Mouse (Mus musculus) liver, adult 2 months (tissue): ENCODE data around the gene Lypd1. TPM values are rescaled to one million over a fixed set of nuclear protein-coding genes. Genes with fewer than 3 reads are reported as not detected.

Experiments used
- DNase-seq: peaks from one replicate; pipeline ENCODE4 v3.0.0-alpha.2; 2011; ENCODE audit warnings: low read depth, low spot score; ENCODE audit errors: extremely low read depth
- H3K27ac ChIP-seq: fragments of 200-500 bp; replicated peaks from 2 replicates; pipeline ENCODE4 v1.5.1; 2012; ENCODE audit warnings: low read depth, mild to moderate bottlenecking, control low read depth, inconsistent platforms, low read length; ENCODE audit not compliant: insufficient read depth
- H3K27me3 ChIP-seq: fragments of 200-500 bp; 2 replicates; pipeline ENCODE4 v1.6.1; 2012; ENCODE audit warnings: mild to moderate bottlenecking, moderate library complexity, low read length, inconsistent platforms; ENCODE audit not compliant: control insufficient read depth, insufficient read depth
- H3K36me3 ChIP-seq: fragments of 200-500 bp; 2 replicates; pipeline ENCODE4 v1.6.1; 2012; ENCODE audit warnings: low read length, inconsistent platforms; ENCODE audit not compliant: control insufficient read depth, insufficient read depth
- H3K4me1 ChIP-seq: fragments of 200-500 bp; 2 replicates; pipeline ENCODE4 v1.6.1; 2011; ENCODE audit warnings: low read length; ENCODE audit not compliant: control insufficient read depth, insufficient read depth
- H3K4me3 ChIP-seq: fragments of 200-500 bp; 2 replicates; pipeline ENCODE4 v1.5.1; 2011; ENCODE audit warnings: low read depth, mild to moderate bottlenecking, control low read depth, low read length, moderate library complexity; ENCODE audit not compliant: insufficient read depth
- H3K79me2 ChIP-seq: fragments of 200-500 bp; 2 replicates; pipeline ENCODE4 v1.6.1; 2012; ENCODE audit warnings: inconsistent platforms, mild to moderate bottlenecking, low read length, moderate library complexity; ENCODE audit not compliant: control insufficient read depth, insufficient read depth
- H3K9ac ChIP-seq: fragments of 200-500 bp; 2 replicates; pipeline ENCODE4 v1.6.1; 2012; ENCODE audit warnings: low read depth, mild to moderate bottlenecking, control low read depth, inconsistent platforms, low read length
- CTCF ChIP-seq: fragments of 200-500 bp; IDR thresholded peaks from 2 replicates; pipeline ENCODE4 v1.5.1; 2011; ENCODE audit warnings: low read depth, low read length, control low read depth
- POLR2A ChIP-seq: fragments of 200-500 bp; IDR thresholded peaks from 2 replicates; pipeline ENCODE4 v1.6.1; 2011; ENCODE audit warnings: low read length, control low read depth; ENCODE audit not compliant: insufficient read depth; ENCODE audit errors: extremely low read depth
- WGBS: fragments of 180-500 bp; shearing (Covaris S2); methylation state at CpG from one replicate; pipeline ENCODE4 v1.1.7; 2018; 5-methylcytosine and 5-hydroxymethylcytosine counted together
- polyA plus RNA-seq: library from polyadenylated mRNA; depleted of rRNA; stranded (reverse); fragments of >200 nt; gene quantifications from 2 replicates; pipeline ENCODE4 v1.2.3, GENCODE M21; 2012
- total RNA-seq: library from RNA; depleted of rRNA; stranded (reverse); fragments of >200 nt; gene quantifications from 2 replicates; pipeline ENCODE4 v1.2.3, GENCODE M21; 2014

Lypd1 gene
- total and polyA plus RNA-seq, 2 experiments = not detected

DNA sequence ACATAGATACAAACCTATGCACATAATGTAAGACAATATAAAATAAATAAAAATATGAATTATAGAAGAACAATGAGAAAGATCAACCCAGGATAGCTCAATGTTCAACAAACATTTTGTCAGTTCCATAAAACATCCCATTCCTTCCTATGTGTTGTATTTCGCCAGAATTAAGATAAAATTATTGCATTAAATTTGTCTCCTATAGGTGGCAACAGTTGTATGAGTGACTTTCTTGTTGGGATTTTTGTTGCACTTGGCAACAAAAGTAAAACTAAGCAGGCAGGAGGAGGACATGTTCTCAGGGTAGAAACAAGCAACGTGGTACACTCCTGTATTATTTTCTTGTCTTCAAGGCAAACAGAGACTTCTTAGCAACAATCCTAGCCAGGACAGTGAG is 10.2 kb upstream of the Lypd1 start:
- Histone ChIP-seq H3K79me2 (no peaks in the 10 kb centered on the region), H3K36me3 (no peaks in the 10 kb centered on the region), H3K9ac (no peak overlapping the region), H3K27ac (no peak overlapping the region), H3K4me3 (no peak overlapping the region), H3K27me3 (no peaks in the 10 kb centered on the region), H3K4me1 (no peaks in the 10 kb centered on the region)
- no peak for TF ChIP-seq CTCF
- TF ChIP-seq POLR2A = no peak
- DNase-seq = no peak
- 72% methylated on average over 2 of the region's 2 CpGs for WGBS

DNA sequence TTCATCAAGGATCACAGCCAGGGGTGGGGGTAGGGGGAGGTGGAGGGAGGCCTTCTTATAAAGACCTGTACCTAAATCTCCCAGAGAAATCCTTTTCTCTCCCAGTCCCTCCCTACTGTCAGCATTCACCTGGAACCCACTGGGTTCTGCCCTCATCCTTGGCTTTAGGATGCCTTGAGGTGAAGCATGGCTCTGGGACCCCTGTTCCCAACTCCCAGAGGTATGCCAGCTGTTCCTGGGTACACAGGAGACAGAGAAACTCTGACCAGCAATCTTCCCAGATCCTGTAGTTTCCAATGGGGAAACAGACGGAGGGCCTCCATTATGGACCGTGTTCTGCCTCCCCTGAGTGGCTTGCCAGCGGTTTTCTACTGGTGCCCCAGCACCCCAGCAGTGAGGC is 7.8 kb upstream of the Lypd1 start:
- H3K36me3 ChIP-seq = no peaks in the 10 kb centered on the region
- no peak overlapping the region for H3K27ac ChIP-seq
- no peaks in the 10 kb centered on the region for H3K27me3 ChIP-seq
- TF ChIP-seq POLR2A (no peak), CTCF (no peak)
- H3K4me3 ChIP-seq = no peak overlapping the region
- H3K4me1 ChIP-seq = no peaks in the 10 kb centered on the region
- 98% methylated on average over 3 of the region's 3 CpGs for WGBS
- no peak for DNase-seq
- H3K79me2 ChIP-seq = no peaks in the 10 kb centered on the region
- no peak overlapping the region for H3K9ac ChIP-seq

DNA sequence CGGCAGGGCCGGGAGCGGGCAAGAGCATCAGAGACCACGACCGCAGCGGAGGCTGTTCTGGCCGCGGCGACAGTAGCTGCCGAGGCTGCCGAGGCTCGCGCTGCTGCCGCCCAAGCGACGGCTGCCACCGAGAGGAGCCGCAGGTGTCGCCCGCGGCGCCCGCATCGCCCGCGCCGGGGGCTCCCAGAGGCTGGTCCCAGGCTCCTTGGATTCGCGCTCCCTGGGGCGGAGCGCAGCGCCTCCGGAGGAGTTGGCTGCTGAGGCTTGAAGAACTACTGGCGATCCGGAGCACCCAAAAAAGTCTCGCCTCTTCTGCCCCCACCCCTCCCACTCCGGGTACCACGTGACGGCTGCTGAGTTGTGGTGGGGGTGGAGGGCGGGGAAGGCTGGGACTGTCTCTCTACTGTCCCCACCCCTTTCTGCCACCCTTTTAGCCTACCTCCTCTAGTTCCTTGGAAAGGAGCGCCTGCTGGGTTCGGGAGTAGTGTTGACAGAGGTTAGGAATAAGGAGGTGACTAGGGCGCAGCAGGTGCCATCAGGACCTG is 928 bp downstream of the Lypd1 start:
- Histone ChIP-seq H3K4me3 (peak overlapping the region; percentile 17; the same call in 1 of the 2 replicates), H3K27me3 (peaks cover 12% of the 10 kb centered on the region), H3K79me2 (no peaks in the 10 kb centered on the region), H3K36me3 (no peaks in the 10 kb centered on the region), H3K27ac (no peak overlapping the region), H3K9ac (no peak overlapping the region), H3K4me1 (no peaks in the 10 kb centered on the region)
- DNase-seq = no peak
- TF ChIP-seq POLR2A (no peak), CTCF (no peak)
- WGBS = under 1% methylated on average over 42 of the region's 43 CpGs

DNA sequence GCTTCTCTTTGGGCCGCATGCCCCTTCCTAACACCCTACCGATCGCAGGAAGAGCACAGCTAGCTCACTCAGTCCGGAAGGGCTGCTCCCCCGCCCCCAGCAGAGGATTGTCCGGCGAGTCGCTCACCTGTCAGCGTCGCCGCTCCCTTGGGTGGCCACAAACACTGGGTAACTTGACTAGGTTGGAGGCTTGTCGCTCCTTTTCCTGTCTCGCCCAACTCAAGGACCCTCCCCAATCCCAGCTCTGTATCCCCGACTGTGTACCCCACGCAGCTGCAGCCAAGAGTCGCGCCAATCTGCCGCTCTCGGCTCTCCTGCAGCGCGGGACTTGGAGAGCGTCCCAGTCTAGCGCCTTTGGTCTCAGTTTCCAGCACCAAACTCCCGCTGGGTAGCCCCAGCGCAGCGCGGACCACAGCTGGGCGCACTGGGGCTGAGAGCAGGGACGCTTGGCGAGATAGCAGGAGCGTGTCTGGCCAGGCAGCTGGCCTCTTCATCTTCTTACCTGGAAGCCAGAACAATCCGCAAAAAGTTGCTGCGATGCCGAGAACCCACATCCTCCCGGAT is 1.5 kb downstream of the Lypd1 start:
- Histone ChIP-seq H3K9ac (no peak overlapping the region), H3K27me3 (peaks cover 12% of the 10 kb centered on the region), H3K36me3 (no peaks in the 10 kb centered on the region), H3K27ac (no peak overlapping the region), H3K79me2 (no peaks in the 10 kb centered on the region), H3K4me3 (peak overlapping the region; percentile 17; the same call in 1 of the 2 replicates), H3K4me1 (no peaks in the 10 kb centered on the region)
- DNase-seq = no peak
- WGBS = 1% methylated on average over 35 of the region's 35 CpGs
- TF ChIP-seq POLR2A (no peak), CTCF (no peak)

DNA sequence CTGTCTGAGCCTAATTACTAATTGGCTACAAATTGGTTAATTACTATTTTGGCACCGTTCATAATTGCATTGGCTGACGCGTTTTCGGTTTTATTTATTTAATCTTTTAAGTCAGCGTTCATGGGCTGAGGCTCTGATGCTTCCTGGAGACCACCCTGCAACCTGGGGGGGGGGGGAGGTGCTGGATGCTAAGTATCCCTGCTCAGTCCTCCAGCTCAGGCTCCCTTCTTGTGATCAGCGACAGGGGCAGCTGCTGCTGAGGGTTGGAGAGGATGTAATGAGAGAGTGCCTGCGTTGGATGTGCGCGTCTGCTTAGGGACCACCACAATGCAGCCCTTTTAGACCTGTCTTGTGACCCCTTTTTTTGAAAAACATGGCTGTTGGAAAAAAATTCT is 2.0 kb downstream of the Lypd1 start:
- Histone ChIP-seq H3K27ac (no peak overlapping the region), H3K36me3 (no peaks in the 10 kb centered on the region), H3K79me2 (no peaks in the 10 kb centered on the region), H3K4me1 (no peaks in the 10 kb centered on the region), H3K27me3 (peaks cover 12% of the 10 kb centered on the region), H3K4me3 (no peak overlapping the region), H3K9ac (no peak overlapping the region)
- WGBS = 6% methylated on average over 9 of the region's 9 CpGs
- TF ChIP-seq CTCF (no peak), POLR2A (no peak)
- DNase-seq = no peak

DNA sequence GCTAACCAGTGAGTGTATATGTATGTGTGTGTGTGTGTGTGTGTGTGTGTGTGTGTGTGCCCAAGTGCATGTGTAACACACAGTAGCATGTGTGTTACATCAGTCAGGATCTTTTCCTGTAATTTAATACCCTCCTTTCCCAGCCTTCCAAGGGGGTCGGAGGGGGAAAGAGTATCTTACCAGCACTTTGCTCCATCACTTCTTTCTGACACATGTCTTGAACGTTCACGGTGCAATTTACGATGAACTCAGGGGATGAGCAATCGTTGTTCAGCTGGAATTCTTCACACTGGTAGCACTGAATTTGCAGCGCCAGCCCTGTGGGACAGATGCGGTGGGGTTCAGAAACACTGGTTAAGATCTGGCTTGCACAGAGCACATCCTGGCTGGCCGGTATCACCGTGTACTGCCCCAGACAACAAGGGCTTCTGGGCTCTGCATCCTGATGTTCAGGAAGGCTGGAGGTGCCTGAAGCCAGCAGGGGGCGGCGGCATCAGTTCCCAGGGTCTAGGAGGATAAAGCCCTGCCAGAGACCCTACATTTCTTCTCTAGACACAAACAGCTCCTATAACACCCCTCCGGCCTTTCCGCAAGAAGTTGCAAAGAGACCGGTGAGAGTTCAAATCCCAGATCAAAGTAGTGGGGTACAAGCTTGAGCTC is 2.6 kb downstream of the Lypd1 start:
- 26% methylated on average over 14 of the region's 14 CpGs for WGBS
- TF ChIP-seq CTCF (no peak), POLR2A (no peak)
- Histone ChIP-seq H3K79me2 (no peaks in the 10 kb centered on the region), H3K27ac (no peak overlapping the region), H3K27me3 (peaks cover 12% of the 10 kb centered on the region), H3K4me1 (no peaks in the 10 kb centered on the region), H3K9ac (no peak overlapping the region), H3K4me3 (no peak overlapping the region), H3K36me3 (no peaks in the 10 kb centered on the region)
- DNase-seq = no peak
